Mouse (Mus musculus): ENCODE measurements around the gene Plbd2. TPM values are rescaled to one million over a fixed set of nuclear protein-coding genes. Genes with fewer than 3 reads are reported as not detected.

Gene Plbd2
- polyA plus RNA-seq (2014; fragmentation: Nextera tagmentation; extraction: Ambion mirVana) = 20.5 and 22.1 TPM in 2 replicates

DNA sequence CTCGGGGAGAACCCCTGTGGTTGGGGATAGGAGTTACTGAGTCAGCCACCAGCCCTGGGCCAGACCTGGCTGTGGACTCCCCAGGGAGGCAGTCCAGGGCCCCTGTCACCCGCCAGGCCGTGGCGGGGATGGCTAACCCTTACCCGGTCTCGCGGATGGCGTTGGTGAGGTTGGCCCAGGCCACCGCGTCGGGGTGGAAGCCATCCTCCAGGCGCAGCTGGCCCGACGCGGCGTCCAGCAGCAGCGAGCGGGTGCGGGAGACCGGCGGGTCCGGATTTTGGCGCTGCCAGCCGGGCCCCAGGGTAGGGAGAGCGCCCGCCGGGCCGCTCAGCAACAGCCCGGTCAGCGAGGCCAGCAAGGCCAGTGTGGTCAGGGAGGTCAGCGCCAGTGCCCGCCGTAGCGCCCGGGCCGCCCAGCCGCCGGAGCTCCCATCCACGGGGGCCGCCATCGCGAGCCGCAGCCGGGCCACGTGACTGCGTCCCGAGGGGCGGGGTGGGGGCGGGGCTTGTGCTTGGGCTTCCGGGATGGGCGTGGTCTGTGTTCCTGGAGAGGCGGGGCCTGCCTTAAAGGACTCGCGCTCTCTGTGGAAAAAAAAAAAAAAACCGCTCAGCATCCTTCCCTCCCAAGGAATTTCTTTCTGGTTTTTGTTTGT lies at the start of gene Plbd2:
TSS of gene Plbd2 (minus strand) at position 482 of the 652 bp plus-strand sequence.
- WGBS = under 1% methylated on average over 51 of the region's 55 CpGs

DNA sequence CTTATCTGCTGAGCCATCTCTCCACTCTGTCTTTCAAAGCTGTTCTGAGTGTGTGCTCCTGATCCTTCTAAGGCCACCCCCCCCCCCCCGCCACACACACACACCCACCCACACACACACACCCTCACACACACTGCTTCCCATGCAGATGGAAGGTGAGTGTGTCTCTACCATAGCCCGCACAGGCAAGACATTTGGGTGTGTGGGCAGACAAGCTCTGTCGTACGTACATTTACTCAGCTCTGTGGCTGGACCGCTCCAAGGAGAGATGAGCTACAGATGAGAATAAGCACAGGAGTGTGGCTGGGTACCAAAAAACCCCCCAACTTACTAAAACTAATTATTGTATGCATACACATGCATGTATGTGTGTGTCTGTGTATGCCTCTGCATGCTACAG lies 47.2 kb upstream of the Plbd2 start:
- H3K27me3 ChIP-seq (ENCODE audit: control insufficient read depth, insufficient read depth, low read length) = no peaks in the 10 kb centered on the region
- H3K36me3 ChIP-seq (ENCODE audit: control insufficient read depth, insufficient read depth, low read length) = no peaks in the 10 kb centered on the region
- no peak overlapping the region for H3K9ac ChIP-seq (ENCODE audit: low read depth, low read length)
- DNase-seq (ENCODE audit: low spot score) (no peak), ATAC-seq (ENCODE audit: low FRiP score) (no peak)
- H3K4me3 ChIP-seq (ENCODE audit: low read depth, low read length) = no peak overlapping the region
- WGBS = 99% methylated on average over 4 of the region's 5 CpGs
- H3K4me1 ChIP-seq (replicated peaks; ENCODE audit: control insufficient read depth, insufficient read depth, low read length) = no peaks in the 10 kb centered on the region
- H3K4me2 ChIP-seq (replicated peaks; ENCODE audit: low read depth, low read length) = no peak overlapping the region
- no peaks in the 10 kb centered on the region for H3K9me3 ChIP-seq (ENCODE audit: control insufficient read depth, low read length)
- no peak overlapping the region for H3K27ac ChIP-seq (ENCODE audit: low read depth, low read length)

More for the DNA sequence above, at the start of gene Plbd2:
- H3K4me2 ChIP-seq (replicated peaks; ENCODE audit: low read depth, low read length) = peak within 1 kb of the TSS; percentile 96
- H3K9ac ChIP-seq (ENCODE audit: low read depth, low read length) = peak within 1 kb of the TSS; percentile 90
- peak; percentile 97 for DNase-seq (ENCODE audit: low spot score)
- H3K4me3 ChIP-seq (ENCODE audit: low read depth, low read length) = peak within 1 kb of the TSS; percentile 93
- peaks cover 4% of the 10 kb centered on the region for H3K4me1 ChIP-seq (replicated peaks; ENCODE audit: control insufficient read depth, insufficient read depth, low read length)
- no peaks in the 10 kb centered on the region for H3K9me3 ChIP-seq (ENCODE audit: control insufficient read depth, low read length)
- H3K36me3 ChIP-seq (ENCODE audit: control insufficient read depth, insufficient read depth, low read length) = no peaks in the 10 kb centered on the region
- H3K27me3 ChIP-seq (ENCODE audit: control insufficient read depth, insufficient read depth, low read length) = no peaks in the 10 kb centered on the region
- H3K27ac ChIP-seq (ENCODE audit: low read depth, low read length) = 0 out of 2 replicates have a peak within 1 kb of the TSS, but pooled peaks have one; percentile 47
- ATAC-seq (ENCODE audit: low FRiP score) = peak; percentile 66

DNA sequence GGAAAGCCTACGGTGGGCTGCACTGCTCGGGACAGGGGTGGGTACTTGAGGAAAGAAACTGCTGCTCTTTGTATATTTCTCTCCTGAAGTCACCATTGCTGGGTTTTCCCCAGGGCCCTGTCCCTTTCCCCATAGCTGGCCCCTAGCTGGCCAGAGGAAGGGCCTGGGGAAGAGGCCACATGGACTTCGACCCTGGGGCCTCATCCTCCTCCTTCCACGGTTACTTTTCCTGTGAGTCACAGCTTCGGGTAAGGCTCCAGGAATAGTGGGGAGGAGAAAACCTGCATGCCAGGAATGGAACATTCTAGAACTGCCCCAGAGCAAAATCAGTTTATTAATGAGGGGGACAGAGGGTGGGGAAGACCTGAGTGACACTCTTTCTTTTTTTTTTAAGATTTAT lies 46.7 kb upstream of the Plbd2 start:
- Histone ChIP-seq H3K9me3 (ENCODE audit: control insufficient read depth, low read length) (no peaks in the 10 kb centered on the region), H3K9ac (ENCODE audit: low read depth, low read length) (no peak overlapping the region), H3K36me3 (ENCODE audit: control insufficient read depth, insufficient read depth, low read length) (no peaks in the 10 kb centered on the region), H3K4me2 (replicated peaks; ENCODE audit: low read depth, low read length) (no peak overlapping the region), H3K27me3 (ENCODE audit: control insufficient read depth, insufficient read depth, low read length) (no peaks in the 10 kb centered on the region), H3K27ac (ENCODE audit: low read depth, low read length) (no peak overlapping the region), H3K4me1 (replicated peaks; ENCODE audit: control insufficient read depth, insufficient read depth, low read length) (no peaks in the 10 kb centered on the region), H3K4me3 (ENCODE audit: low read depth, low read length) (no peak overlapping the region)
- DNase-seq (ENCODE audit: low spot score) (no peak), ATAC-seq (ENCODE audit: low FRiP score) (no peak)
- 79% methylated on average over 5 of the region's 5 CpGs for WGBS

DNA sequence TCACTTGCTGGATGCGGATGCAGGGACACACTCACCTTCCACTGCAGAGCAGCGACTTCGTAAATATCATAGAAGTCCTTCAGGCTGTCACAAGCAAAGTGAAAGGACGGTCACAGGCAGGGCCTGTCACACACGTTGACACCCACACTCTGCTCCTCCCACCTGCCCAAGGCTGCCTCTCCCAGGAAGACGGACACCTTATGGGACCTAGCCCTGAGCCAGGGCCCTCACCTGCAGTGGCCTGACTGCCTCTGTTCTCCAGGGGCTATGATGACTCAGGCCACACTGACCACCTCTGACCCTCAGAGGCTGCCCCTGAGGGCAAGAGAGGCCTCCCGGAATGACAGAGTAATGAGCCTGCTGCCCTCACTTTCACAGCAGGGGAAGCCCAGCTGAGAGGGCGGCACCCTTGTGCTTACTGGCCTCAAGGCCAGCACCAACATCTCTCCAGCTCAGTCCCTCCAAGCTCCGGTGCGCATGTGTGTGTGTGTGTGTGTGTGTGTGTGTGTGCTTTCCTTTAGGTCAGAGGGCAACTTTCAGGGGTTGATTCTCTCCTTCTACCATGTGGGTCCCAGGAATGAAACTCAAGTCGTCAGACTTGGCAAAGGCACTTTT lies 44.9 kb upstream of the Plbd2 start:
- Histone ChIP-seq H3K4me3 (ENCODE audit: low read depth, low read length) (no peak overlapping the region), H3K27ac (ENCODE audit: low read depth, low read length) (no peak overlapping the region), H3K27me3 (ENCODE audit: control insufficient read depth, insufficient read depth, low read length) (no peaks in the 10 kb centered on the region), H3K9ac (ENCODE audit: low read depth, low read length) (no peak overlapping the region), H3K36me3 (ENCODE audit: control insufficient read depth, insufficient read depth, low read length) (no peaks in the 10 kb centered on the region), H3K9me3 (ENCODE audit: control insufficient read depth, low read length) (no peaks in the 10 kb centered on the region), H3K4me2 (replicated peaks; ENCODE audit: low read depth, low read length) (no peak overlapping the region), H3K4me1 (replicated peaks; ENCODE audit: control insufficient read depth, insufficient read depth, low read length) (no peaks in the 10 kb centered on the region)
- no peak for DNase-seq (ENCODE audit: low spot score)
- no peak for ATAC-seq (ENCODE audit: low FRiP score)
- WGBS = 65% methylated on average over 11 of the region's 11 CpGs

DNA sequence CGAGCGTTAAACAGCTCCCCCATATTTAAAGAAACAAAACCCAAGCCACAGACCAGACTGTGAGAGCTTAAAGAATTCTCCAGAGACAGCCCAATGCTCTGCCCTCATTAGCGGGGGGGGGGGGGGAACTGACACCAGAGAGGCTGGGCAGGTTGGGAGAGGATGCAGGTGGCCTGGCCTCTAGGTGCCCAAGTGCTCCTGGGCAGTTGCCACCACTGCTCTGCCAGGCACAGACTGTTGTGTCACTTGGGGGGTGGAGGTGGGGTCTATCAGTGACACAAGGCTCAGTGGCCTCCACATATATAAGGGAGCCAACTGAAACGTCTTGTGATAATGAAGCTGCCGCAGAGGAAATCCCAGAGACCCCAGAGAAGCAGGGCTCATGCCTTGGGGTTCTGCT lies 33.2 kb upstream of the Plbd2 start:
- Histone ChIP-seq H3K27ac (ENCODE audit: low read depth, low read length) (no peak overlapping the region), H3K9me3 (ENCODE audit: control insufficient read depth, low read length) (no peaks in the 10 kb centered on the region), H3K27me3 (ENCODE audit: control insufficient read depth, insufficient read depth, low read length) (no peaks in the 10 kb centered on the region), H3K4me3 (ENCODE audit: low read depth, low read length) (no peak overlapping the region), H3K36me3 (ENCODE audit: control insufficient read depth, insufficient read depth, low read length) (no peaks in the 10 kb centered on the region), H3K9ac (ENCODE audit: low read depth, low read length) (no peak overlapping the region), H3K4me2 (replicated peaks; ENCODE audit: low read depth, low read length) (no peak overlapping the region), H3K4me1 (replicated peaks; ENCODE audit: control insufficient read depth, insufficient read depth, low read length) (no peaks in the 10 kb centered on the region)
- ATAC-seq (ENCODE audit: low FRiP score) (no peak), DNase-seq (ENCODE audit: low spot score) (no peak)
- 60% methylated on average over 5 of the region's 5 CpGs for WGBS

DNA sequence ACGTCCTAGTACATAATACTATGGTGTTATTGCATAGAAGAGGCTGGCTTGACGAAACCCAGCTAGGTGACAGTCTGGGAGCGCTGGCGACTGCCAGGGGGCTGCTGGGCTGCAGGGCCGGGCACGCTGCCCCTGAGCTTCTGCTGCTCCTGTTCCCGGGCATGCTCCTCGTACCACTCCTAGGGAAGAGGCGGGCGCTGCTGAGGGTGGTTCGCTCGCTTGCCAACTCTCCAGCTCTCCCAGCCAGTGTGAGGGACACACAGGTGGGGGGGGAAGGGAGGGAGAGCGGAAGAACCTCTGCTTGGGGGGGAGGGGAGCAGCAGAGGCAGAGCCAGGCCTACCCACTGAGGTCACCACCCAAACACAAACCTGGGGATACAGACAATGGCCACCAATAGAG lies 32.6 kb upstream of the Plbd2 start:
- DNase-seq (ENCODE audit: low spot score) (no peak), ATAC-seq (ENCODE audit: low FRiP score) (no peak)
- Histone ChIP-seq H3K9ac (ENCODE audit: low read depth, low read length) (no peak overlapping the region), H3K4me3 (ENCODE audit: low read depth, low read length) (no peak overlapping the region), H3K27me3 (ENCODE audit: control insufficient read depth, insufficient read depth, low read length) (no peaks in the 10 kb centered on the region), H3K4me2 (replicated peaks; ENCODE audit: low read depth, low read length) (no peak overlapping the region), H3K36me3 (ENCODE audit: control insufficient read depth, insufficient read depth, low read length) (no peaks in the 10 kb centered on the region), H3K27ac (ENCODE audit: low read depth, low read length) (no peak overlapping the region), H3K4me1 (replicated peaks; ENCODE audit: control insufficient read depth, insufficient read depth, low read length) (no peaks in the 10 kb centered on the region), H3K9me3 (ENCODE audit: control insufficient read depth, low read length) (no peaks in the 10 kb centered on the region)
- WGBS = 69% methylated on average over 13 of the region's 13 CpGs

DNA sequence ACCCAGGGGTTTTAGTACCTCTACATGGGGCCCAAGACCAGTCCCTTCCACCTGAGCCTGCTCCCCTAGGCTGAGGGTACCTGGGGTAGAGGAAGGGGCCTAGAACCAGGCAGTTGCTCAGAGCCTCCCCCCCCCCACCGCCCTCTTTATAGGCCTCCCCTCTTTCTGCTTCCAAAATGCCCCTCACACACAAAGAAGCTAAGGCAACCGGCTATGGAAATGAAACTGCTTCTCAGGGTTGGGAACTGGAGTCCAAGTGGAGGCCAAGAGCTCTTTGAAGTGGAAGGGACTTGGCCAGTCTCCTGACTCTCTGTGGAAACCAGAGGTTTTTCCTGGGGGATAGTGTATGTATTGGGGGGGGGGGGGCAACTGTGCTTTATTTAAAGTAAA lies 31.3 kb upstream of the Plbd2 start:
- ATAC-seq (ENCODE audit: low FRiP score) (no peak), DNase-seq (ENCODE audit: low spot score) (no peak)
- Histone ChIP-seq H3K9ac (ENCODE audit: low read depth, low read length) (no peak overlapping the region), H3K4me2 (replicated peaks; ENCODE audit: low read depth, low read length) (no peak overlapping the region), H3K4me1 (replicated peaks; ENCODE audit: control insufficient read depth, insufficient read depth, low read length) (no peaks in the 10 kb centered on the region), H3K4me3 (ENCODE audit: low read depth, low read length) (no peak overlapping the region), H3K36me3 (ENCODE audit: control insufficient read depth, insufficient read depth, low read length) (no peaks in the 10 kb centered on the region), H3K9me3 (ENCODE audit: control insufficient read depth, low read length) (no peaks in the 10 kb centered on the region), H3K27me3 (ENCODE audit: control insufficient read depth, insufficient read depth, low read length) (no peaks in the 10 kb centered on the region), H3K27ac (ENCODE audit: low read depth, low read length) (no peak overlapping the region)
- 60% methylated on average over 2 of the region's 2 CpGs for WGBS

DNA sequence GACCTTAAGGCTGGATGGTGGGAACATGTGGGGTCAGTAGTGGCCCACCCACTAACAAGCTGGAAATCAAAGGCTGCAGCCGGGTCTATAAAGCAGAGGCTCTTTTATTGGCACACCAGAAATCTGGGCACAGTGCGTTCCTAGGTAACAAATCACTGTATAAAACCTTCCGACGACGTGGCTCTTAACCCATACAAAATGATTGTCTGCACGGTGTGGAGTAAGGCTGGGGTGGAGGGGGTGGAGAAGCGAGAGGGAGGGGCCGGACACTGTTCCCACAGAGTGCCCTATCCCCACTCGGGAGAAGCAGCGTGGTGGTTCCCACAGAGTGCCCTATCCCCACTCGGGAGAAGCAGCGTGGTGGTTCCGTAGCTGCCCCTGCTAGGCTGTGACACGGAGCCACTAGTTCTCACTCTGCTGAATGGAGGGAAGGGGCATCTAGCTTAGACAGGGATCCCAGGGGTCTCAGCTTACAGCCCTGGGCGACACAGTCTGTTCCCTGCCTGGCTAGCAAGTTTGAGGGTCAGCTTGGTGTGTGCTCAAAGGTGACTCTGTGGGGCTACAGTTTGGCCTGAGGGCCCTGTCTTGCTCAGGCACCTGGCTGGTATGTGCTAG lies 30.8 kb upstream of the Plbd2 start:
- no peak for DNase-seq (ENCODE audit: low spot score)
- H3K27ac ChIP-seq (ENCODE audit: low read depth, low read length) = no peak overlapping the region
- H3K4me1 ChIP-seq (replicated peaks; ENCODE audit: control insufficient read depth, insufficient read depth, low read length) = no peaks in the 10 kb centered on the region
- no peak for ATAC-seq (ENCODE audit: low FRiP score)
- no peak overlapping the region for H3K4me2 ChIP-seq (replicated peaks; ENCODE audit: low read depth, low read length)
- no peak overlapping the region for H3K9ac ChIP-seq (ENCODE audit: low read depth, low read length)
- WGBS = 70% methylated on average over 15 of the region's 15 CpGs
- H3K4me3 ChIP-seq (ENCODE audit: low read depth, low read length) = no peak overlapping the region
- no peaks in the 10 kb centered on the region for H3K27me3 ChIP-seq (ENCODE audit: control insufficient read depth, insufficient read depth, low read length)
- no peaks in the 10 kb centered on the region for H3K36me3 ChIP-seq (ENCODE audit: control insufficient read depth, insufficient read depth, low read length)
- no peaks in the 10 kb centered on the region for H3K9me3 ChIP-seq (ENCODE audit: control insufficient read depth, low read length)

DNA sequence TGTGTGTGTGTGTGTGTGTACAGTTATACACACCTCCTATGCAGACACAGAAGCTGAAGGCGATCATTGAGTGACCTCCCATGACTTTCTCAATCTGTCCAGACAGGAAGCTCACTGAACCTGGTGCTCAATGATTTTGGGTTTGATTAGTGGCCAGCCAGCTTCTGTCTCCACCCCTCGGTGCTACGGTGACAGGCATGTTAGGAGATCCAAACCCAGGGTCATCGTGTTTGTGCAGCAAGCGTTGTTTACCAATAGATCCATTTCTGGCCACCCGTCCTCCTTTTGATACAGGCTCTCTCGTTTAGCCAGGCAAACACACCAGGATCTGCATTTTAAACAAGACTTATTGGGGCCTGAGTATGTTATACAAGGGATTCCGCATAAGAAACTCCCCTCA lies 28.2 kb upstream of the Plbd2 start:
- H3K9ac ChIP-seq (ENCODE audit: low read depth, low read length) = no peak overlapping the region
- 91% methylated on average over 8 of the region's 8 CpGs for WGBS

More for the DNA sequence above, 28.2 kb upstream of the Plbd2 start:
- H3K4me1 ChIP-seq (replicated peaks; ENCODE audit: control insufficient read depth, insufficient read depth, low read length) = no peaks in the 10 kb centered on the region
- H3K27ac ChIP-seq (ENCODE audit: low read depth, low read length) = no peak overlapping the region
- H3K27me3 ChIP-seq (ENCODE audit: control insufficient read depth, insufficient read depth, low read length) = no peaks in the 10 kb centered on the region
- no peaks in the 10 kb centered on the region for H3K36me3 ChIP-seq (ENCODE audit: control insufficient read depth, insufficient read depth, low read length)
- H3K9me3 ChIP-seq (ENCODE audit: control insufficient read depth, low read length) = no peaks in the 10 kb centered on the region
- ATAC-seq (ENCODE audit: low FRiP score) (no peak), DNase-seq (ENCODE audit: low spot score) (no peak)
- no peak overlapping the region for H3K4me3 ChIP-seq (ENCODE audit: low read depth, low read length)
- H3K4me2 ChIP-seq (replicated peaks; ENCODE audit: low read depth, low read length) = no peak overlapping the region
